Mouse (Mus musculus) adrenal gland, postnatal 10 days (tissue): ENCODE data around the gene Gm15217. TPM values are rescaled to one million over a fixed set of nuclear protein-coding genes. Genes with fewer than 3 reads are reported as not detected.
A peak's percentile ranks its signal among the peaks of the same experiment; 100 is the strongest.

Experiments used
- DNase-seq: peaks from one replicate; pipeline ENCODE4 v3.0.0; 2021; ENCODE audit warnings: mixed read lengths
- total RNA-seq, 2 experiments: library from RNA; stranded (reverse); gene quantifications; 2 replicates each; pipeline ENCODE4 v1.2.3; 2021

Gene Gm15217
- total RNA-seq, 2 experiments from 2014 or later: not detected

DNA sequence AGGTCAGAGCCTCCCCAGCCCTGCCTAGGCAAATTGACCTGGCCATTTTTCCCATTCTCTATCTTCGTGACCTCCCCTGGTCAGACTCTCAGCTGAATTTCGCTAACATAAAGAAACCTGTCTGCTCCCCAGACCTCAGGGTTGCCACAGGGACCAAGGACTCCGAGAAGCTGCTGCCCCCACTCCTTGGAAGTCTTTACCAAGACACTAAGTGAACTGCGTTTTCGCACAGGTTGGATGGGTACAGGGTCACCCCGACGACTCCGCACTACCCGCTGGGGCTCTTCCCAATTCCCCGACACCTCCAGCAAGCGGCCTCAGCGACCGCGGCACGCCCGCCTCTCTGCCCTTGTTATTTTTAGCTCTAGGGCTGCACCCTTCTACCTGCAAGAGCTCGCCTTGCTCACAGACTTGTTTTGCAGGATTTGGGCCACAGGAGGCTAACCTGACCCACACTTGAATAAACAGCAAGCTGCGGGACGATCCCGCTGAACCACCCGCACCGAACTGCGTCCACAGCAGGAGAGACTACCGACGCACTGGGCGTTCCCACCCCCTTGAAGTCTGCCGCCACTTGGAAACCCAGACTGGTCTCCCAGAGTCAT lies 19.0 kb downstream of the Gm15217 start:
- DNase-seq: no peak

DNA sequence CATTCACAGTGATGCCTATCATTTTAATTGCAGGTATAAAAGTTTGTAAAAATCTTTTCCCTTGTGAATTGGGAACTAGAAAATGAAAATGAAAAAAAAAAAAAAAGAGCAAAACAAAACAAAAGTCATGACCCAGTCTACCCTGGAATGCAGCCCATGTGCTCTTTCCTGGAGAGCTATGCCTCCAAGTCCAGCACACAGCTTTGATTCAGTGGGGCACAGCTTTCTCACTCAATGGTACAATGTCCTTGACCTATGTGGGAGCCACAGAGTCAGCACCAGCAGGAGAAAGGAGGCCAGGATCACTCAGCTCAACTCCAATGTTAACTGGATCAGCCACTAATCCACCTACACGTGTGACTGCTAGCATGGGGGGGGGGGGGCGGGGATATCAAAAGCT lies 20.7 kb downstream of the Gm15217 start:
- no peak for DNase-seq

DNA sequence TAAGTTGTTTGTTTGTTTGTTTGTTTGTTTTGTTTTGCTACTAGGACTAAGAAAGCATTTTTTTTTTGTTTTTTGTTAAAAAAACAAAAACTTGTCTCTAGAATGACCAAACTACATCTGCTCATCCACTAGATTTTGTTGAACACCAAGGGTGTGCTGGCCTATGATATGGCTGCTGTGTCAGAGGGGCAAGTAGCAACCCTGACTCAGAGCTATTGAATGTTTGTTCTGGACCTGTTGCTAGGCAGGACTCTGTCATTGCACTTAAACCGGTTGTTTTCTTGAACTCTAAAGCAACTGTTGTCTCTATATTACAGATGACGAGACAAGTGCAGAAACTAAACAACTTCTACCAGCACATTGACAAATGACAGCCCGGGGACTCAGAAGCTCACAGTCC lies 29.1 kb downstream of the Gm15217 start:
- DNase-seq: no peak

DNA sequence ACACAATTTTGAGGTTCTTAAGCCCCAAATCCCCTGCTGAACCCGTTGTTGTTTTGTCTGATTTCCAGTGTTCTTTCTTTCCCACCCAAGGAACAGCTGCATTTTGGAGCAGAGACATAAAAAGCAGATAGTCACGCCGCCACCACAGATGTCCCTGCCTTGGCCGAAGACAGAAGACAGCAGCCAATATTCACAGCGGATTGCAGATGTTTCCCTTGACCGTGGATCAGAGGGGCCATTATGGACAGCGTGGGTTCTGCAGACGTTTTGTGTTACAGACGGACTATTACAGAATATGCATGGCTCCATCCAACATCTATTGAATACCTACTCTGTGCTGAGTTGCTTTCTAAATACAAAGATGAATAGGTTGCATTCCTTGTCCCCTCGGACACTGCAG lies 29.8 kb downstream of the Gm15217 start:
- no peak for DNase-seq

DNA sequence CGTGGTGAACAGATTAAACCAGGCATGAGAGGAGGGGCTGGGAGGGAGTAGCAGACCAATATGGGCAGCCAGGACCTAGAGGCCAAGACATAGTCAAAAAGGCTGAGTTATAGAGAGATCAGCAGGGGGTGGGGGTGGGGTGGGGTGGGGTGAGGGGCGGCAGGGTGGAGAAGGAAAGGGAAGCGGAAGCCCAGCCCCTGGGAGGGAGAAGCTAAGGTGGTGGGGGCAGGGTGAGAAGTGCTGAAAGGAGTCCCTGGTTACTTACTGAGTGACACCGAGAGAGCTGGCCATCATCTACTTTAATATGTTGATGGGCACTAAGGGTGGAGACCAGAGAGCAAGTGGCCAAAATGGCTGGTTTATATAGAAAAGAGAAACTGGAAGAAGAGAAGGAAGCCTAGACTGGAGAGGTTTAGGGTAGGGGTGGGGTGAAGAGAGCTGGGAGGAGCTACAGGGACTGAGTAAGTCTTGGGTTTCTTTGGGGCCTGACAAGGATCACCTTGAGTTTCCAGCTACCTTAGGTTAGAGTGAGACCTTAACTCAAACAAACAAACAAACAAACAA lies 31.4 kb downstream of the Gm15217 start:
- no peak for DNase-seq

DNA sequence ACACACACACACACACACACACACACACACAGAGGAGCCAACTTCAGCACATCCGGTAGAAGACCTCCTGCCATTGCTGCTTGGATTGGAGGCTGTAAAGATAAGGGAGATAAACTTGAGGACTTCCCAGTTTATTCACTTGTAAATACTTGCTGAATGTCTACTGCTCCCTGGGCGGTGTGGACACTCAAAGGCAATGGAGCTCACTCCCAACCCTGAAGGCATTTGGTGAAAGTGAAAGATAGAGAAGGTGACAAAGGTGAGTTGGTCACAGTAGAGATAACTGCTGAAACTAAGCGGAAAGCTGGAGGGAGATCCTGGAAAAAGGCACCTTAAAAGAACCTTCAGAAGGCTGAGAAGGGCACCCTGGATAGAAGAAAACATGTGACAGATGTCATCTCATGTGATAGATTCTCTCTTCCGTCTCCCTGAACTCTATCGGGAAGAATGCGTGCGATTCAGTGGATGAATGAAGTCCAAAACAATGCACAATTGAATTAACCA lies 33.3 kb downstream of the Gm15217 start:
- no peak for DNase-seq

DNA sequence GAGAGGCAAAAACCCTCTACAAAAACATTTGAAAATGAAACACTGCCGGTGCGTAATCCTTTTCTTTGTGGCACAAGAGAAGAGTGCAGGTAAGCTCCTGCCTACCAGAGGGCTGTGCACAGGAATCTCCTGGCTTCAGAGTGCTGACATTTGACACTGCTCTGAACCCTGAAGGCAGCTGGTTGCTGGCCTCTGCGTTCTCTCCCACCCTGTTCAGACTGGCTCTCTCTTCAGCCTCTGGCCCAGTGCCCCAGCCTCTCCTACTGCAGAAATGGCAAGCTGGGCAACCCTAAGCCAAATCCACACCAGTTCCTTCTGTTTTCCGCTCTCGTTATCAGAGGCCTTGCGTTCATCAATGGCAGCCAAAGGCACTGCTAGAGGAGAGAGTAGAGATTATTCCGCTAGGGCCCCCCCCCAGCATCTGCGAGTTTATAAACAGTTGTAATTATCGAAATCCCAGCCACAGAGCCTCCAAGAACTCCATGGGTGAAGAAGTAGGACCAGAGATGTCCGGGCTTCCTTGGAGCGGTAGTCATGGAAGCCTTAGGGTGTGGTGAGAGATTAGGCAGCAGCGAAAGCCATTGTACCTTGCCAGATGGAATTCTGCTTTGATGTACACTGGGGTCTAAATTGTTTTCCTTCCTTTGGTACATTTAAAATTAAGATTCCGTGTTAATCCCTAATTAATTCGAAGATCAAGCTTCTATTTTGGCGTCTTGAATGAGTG lies 39.3 kb downstream of the Gm15217 start:
- DNase-seq: no peak

DNA sequence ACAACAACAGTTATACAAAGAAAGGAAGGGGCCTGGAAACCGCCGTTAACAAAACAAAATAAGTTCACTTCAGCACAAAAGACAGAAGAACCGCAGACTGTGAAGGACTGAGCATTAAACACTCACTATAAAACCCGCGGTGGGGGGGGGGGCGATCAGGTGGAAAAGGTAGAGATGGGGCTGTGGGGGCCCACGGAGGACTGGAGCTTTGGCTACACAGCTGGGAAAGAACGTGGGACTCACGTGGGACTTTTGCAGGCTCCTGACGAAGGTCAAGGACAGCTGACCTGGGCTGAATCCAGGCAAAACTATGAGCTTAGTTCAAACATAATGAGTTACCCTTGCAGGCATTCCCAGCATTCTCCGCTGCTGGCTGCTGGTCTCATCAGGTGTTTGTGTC lies 40.1 kb downstream of the Gm15217 start:
- peak; percentile 9 for DNase-seq

DNA sequence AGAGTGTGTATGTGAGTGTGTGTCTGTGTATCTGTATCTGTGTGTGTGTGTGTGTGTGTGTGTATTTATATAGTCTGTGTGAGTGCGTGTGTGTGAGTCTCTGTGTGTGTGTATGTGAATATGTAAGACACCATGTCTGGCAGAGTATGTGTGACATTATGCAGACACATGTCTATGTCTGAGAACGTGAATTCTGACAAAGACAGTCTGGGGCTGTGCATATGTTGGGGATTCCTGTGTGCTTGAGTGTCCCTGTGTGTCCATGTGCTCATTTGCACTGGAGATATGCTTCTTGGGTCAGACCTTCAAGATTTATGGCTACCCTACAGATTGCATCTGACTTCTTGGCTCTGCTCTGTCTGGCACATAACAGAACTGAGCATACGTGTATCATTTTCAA lies 42.6 kb downstream of the Gm15217 start:
- DNase-seq: no peak

DNA sequence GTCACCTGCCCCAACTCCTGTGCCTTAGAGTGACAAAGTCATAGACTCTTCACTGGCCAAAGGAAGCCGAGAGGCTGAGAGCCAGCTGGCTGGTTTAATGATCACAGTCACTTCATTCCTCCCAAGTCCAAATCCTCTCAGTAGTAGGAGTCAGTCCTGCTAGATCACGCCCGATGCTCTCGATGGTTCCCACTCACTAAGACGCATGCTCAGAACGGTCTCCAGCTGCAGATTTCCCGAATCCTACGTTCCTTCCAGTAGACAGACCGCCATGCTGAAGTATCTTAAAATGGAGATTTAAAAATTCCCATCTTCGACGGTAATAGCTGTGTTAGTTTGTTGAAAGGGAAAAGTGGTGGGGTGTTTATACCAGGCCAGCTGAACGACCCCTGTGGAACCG lies 48.0 kb downstream of the Gm15217 start:
- no peak for DNase-seq

DNA sequence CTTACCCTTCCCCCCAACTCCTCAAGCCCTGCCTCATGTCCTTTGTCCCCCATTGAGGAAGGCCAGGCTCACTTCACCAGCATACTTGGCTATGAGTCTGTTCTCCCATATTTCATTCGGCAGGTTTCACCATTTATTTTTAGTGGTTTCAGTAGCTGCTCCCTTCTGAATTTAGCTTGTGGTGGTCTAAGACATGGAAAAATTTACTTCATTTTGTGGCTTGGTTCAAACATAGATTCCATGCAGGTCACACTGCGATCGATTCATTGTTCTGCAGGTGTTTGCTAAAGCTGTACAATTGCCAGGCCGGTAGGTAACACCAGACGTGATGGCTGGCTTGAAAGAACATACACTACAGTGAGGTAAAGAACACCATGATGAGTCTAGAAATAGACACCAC lies 51.0 kb downstream of the Gm15217 start:
- DNase-seq: no peak

Other genes with a start within 250 kb of the Gm15217 start
- 10 to 100 TPM in 1 of 2 experiments, 1 to 10 TPM in 1; 8.6 to 10.3 TPM for gene Bmp4, start 11.3 kb downstream of the Gm15217 start, total RNA-seq